Mouse (Mus musculus): ENCODE results near the gene Calml3. TPM values are rescaled to one million over a fixed set of nuclear protein-coding genes. Genes with fewer than 3 reads are reported as not detected.
"Not testable (repeated sequence)": the region's sequence is repeated elsewhere in the genome, so short reads cannot be mapped to it uniquely, and the experiment has no call there.

Gene Calml3
- polyA plus RNA-seq (2016; fragmentation: Nextera tagmentation; extraction: Ambion mirVana), result 0.14 TPM in 1 of 2 replicates, not detected in the other

GRCm38 (mm10) chr13:3804186-3804585 is at the start of gene Calml3:
Gene Calml3 (minus strand): TSS chr13:3804316.
- H3K4me3 ChIP-seq, result no peak within 1 kb of the TSS
- DNase-seq (ENCODE audit: low spot score), result no peak
- no peaks in the 10 kb centered on the region for H3K36me3 ChIP-seq
- WGBS, result 90% methylated on average over 13 of the region's 13 CpGs
- no peaks in the 10 kb centered on the region for H3K4me1 ChIP-seq (replicated peaks)
- H3K27ac ChIP-seq, result no peak within 1 kb of the TSS
- H3K9me3 ChIP-seq, result no peaks in the 10 kb centered on the region
- H3K27me3 ChIP-seq (ENCODE audit: insufficient read depth, poor library complexity, severe bottlenecking), result no peaks in the 10 kb centered on the region

GRCm38 (mm10) chr13:3850330-3850729 is 46.2 kb upstream of the Calml3 start:
- no peak for DNase-seq (ENCODE audit: low spot score)
- H3K27ac ChIP-seq, result no peak overlapping the region
- H3K4me1 ChIP-seq (replicated peaks), result no peaks in the 10 kb centered on the region
- H3K9me3 ChIP-seq, result no peaks in the 10 kb centered on the region
- WGBS, result 86% methylated on average over 1 of the region's 1 CpGs
- no peaks in the 10 kb centered on the region for H3K36me3 ChIP-seq
- H3K27me3 ChIP-seq (ENCODE audit: insufficient read depth, poor library complexity, severe bottlenecking), result no peaks in the 10 kb centered on the region
- H3K4me3 ChIP-seq, result no peak overlapping the region

DNA sequence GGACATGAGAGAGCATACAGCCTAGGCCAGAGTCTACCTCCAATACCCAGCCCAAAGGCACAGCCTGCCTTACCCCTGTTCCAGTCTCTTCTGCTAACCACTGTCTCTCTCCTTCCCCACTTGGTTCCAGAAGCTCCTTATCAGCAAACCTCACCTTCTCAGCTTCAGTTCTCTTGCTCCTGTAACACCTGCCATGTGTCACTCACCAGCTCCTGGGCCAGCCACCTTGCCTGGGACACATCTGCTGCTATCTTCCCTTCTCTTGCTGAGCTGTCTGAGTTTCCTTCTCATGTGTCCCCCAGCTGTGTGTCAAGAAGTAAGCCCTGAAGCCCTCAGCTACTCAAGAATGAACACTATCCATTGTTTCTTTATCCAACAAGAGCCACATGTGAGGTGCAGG is 36.5 kb upstream of the Calml3 start:
- not testable (repeated sequence) for H3K27ac ChIP-seq; H3K36me3 ChIP-seq; DNase-seq (ENCODE audit: low spot score); H3K4me1 ChIP-seq (replicated peaks); H3K4me3 ChIP-seq; H3K27me3 ChIP-seq (ENCODE audit: insufficient read depth, poor library complexity, severe bottlenecking); H3K9me3 ChIP-seq

GRCm38 (mm10) chr13:3837312-3837807 is 33.2 kb upstream of the Calml3 start, which contains the start of gene Calm4:
Gene Calm4 (plus strand): TSS chr13:3837757.
- H3K4me3 ChIP-seq; H3K36me3 ChIP-seq; H3K27me3 ChIP-seq (ENCODE audit: insufficient read depth, poor library complexity, severe bottlenecking); DNase-seq (ENCODE audit: low spot score); H3K9me3 ChIP-seq; H3K4me1 ChIP-seq (replicated peaks); H3K27ac ChIP-seq: not testable (repeated sequence)

GRCm38 (mm10) chr13:3833644-3834043 is 29.5 kb upstream of the Calml3 start:
- not testable (repeated sequence) for H3K4me3 ChIP-seq; H3K9me3 ChIP-seq; H3K36me3 ChIP-seq; H3K4me1 ChIP-seq (replicated peaks); DNase-seq (ENCODE audit: low spot score); H3K27me3 ChIP-seq (ENCODE audit: insufficient read depth, poor library complexity, severe bottlenecking); H3K27ac ChIP-seq

DNA sequence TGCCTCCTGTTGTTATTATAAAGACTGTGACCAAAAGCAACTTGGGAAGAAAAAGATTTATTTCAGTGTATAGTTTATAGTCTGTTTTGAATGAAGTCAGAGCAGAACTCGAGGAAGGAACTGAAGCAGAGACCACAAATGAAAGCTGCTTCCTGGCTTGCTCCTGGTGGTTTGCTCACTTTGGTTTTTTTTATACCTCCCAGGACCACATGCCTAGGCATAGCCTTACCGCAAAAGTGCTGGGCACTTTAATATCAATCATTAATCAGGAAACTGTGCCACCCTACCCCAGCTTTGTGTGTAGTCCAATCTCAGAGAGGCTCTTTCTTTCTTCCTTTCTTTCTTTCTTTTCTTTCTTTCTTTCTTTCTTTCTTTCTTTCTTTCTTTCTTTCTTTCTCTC is 28.3 kb upstream of the Calml3 start:
- Histone ChIP-seq H3K27me3 (ENCODE audit: insufficient read depth, poor library complexity, severe bottlenecking) (no peaks in the 10 kb centered on the region), H3K4me3 (no peak overlapping the region), H3K36me3 (no peaks in the 10 kb centered on the region), H3K9me3 (no peaks in the 10 kb centered on the region), H3K4me1 (replicated peaks) (no peaks in the 10 kb centered on the region), H3K27ac (no peak overlapping the region)
- 74% methylated on average over 2 of the region's 2 CpGs for WGBS
- DNase-seq (ENCODE audit: low spot score), result no peak

- Histone ChIP-seq H3K27ac (no peak overlapping the region), H3K4me3 (no peak overlapping the region), H3K9me3 (no peaks in the 10 kb centered on the region), H3K36me3 (no peaks in the 10 kb centered on the region), H3K4me1 (replicated peaks) (no peaks in the 10 kb centered on the region), H3K27me3 (ENCODE audit: insufficient read depth, poor library complexity, severe bottlenecking) (no peaks in the 10 kb centered on the region)
- 67% methylated on average over 1 of the region's 1 CpGs for WGBS
- no peak for DNase-seq (ENCODE audit: low spot score)
These were observed 27.9 kb upstream of the Calml3 start for GRCm38 (mm10) chr13:3831994-3832393.

DNA sequence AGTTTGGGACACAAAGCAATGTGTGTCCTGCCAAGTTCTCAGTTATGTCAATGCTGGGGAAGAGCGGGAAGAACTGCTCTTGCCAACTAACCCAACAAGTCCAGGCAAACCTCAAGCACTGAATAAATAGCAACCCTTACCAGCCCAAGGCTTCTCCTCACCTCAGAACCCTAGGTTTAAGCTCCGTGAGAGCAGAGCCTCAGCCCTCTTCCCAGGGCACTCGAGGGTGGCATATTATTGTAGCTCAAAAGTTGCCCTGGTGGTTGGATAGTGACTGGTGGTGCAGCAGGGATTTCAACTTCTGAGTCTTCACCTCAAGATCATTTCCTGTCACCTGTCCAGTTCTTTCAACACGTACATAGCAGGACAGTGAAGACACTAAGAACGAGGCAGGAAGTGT is 27.4 kb upstream of the Calml3 start:
- WGBS, result 85% methylated on average over 5 of the region's 5 CpGs
- H3K36me3 ChIP-seq, result no peaks in the 10 kb centered on the region
- H3K27ac ChIP-seq, result no peak overlapping the region
- H3K27me3 ChIP-seq (ENCODE audit: insufficient read depth, poor library complexity, severe bottlenecking), result no peaks in the 10 kb centered on the region
- no peaks in the 10 kb centered on the region for H3K9me3 ChIP-seq
- no peak overlapping the region for H3K4me3 ChIP-seq
- no peak for DNase-seq (ENCODE audit: low spot score)
- no peaks in the 10 kb centered on the region for H3K4me1 ChIP-seq (replicated peaks)

GRCm38 (mm10) chr13:3825726-3826125 is 21.6 kb upstream of the Calml3 start:
- Histone ChIP-seq H3K4me3 (no peak overlapping the region), H3K36me3 (no peaks in the 10 kb centered on the region), H3K4me1 (replicated peaks) (no peaks in the 10 kb centered on the region), H3K27me3 (ENCODE audit: insufficient read depth, poor library complexity, severe bottlenecking) (no peaks in the 10 kb centered on the region), H3K27ac (no peak overlapping the region), H3K9me3 (no peaks in the 10 kb centered on the region)
- DNase-seq (ENCODE audit: low spot score), result no peak

DNA sequence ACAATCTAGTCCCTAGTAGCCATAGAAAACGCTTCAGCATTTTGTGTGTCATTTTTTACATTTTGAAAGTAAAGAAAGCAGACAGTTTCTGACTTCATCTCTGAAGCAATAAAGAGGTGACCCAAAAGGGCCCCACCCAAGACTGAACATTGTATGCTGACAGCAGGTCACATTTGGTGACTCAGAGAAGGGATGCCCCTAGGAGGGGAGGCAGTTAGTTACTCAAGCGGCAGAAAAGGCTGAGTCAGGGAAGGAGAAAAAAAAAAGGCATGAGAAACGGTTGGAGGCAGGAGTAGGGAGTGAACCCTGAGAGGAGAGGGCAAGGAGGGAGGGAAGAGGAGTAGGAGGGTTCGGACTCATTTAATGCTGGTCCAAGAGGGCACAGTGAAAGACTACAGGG is 18.0 kb upstream of the Calml3 start:
- Histone ChIP-seq H3K4me3 (no peak overlapping the region), H3K4me1 (replicated peaks) (no peaks in the 10 kb centered on the region), H3K36me3 (no peaks in the 10 kb centered on the region), H3K27me3 (ENCODE audit: insufficient read depth, poor library complexity, severe bottlenecking) (no peaks in the 10 kb centered on the region), H3K9me3 (no peaks in the 10 kb centered on the region), H3K27ac (no peak overlapping the region)
- DNase-seq (ENCODE audit: low spot score), result no peak
- WGBS, result 60% methylated on average over 4 of the region's 4 CpGs

DNA sequence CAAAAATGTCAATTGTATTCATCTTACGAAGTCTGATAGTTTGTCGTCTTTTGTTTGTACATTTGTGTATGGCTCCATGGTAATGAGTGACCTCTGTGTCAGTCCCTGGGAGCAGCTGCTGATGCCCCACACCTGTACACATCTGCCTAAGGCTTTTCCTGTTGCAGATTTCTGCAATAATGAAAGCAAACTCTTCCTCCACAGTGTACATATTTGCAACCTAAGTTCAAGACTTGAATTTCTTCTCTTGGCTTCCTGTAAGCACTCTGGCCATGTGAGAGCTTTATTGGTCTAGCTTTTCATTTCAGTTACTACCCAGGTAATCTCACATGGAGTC is 14.6 kb upstream of the Calml3 start:
- Histone ChIP-seq H3K4me3 (no peak overlapping the region), H3K27ac (no peak overlapping the region), H3K9me3 (no peaks in the 10 kb centered on the region), H3K36me3 (no peaks in the 10 kb centered on the region), H3K27me3 (ENCODE audit: insufficient read depth, poor library complexity, severe bottlenecking) (no peaks in the 10 kb centered on the region), H3K4me1 (replicated peaks) (no peaks in the 10 kb centered on the region)
- WGBS, result 94% methylated on average over 2 of the region's 2 CpGs
- no peak for DNase-seq (ENCODE audit: low spot score)

DNA sequence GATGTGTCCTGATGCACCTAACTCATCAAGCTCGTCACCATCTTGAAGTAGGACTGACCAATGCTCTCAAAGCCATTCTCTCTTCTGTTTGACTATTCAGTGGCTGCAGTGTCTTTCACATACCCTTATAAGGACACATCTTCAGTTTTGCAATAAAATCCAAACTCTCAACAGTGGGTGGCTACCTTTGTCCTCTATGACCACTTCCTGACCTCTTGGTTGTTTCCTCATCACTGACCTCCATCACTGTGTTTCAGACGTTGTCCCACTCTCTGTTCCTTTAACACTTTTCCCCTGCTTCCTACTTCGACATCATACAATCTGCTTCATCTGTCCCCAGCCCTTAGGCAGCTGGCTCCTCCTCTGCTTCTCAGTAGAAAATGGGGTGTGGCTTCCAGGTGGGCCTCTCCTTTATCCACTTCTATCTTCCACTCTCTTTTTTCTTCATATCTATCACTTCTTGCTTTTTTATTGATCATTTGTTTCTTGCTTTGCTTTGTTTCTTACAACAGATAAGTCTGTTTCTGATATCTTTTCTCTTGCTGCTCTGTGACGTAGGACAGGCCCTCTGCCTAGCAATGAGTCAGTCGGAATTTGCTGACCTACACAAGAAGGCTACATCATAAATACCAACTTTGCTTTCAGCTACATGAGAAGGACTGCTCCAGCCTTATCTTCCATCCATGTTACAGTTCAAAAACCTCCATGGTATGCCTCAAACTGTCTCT is 14.1 kb upstream of the Calml3 start:
- 85% methylated on average over 5 of the region's 5 CpGs for WGBS
- H3K27me3 ChIP-seq (ENCODE audit: insufficient read depth, poor library complexity, severe bottlenecking), result no peaks in the 10 kb centered on the region
- H3K4me1 ChIP-seq (replicated peaks), result no peaks in the 10 kb centered on the region
- H3K9me3 ChIP-seq, result no peaks in the 10 kb centered on the region
- no peaks in the 10 kb centered on the region for H3K36me3 ChIP-seq
- no peak overlapping the region for H3K27ac ChIP-seq
- no peak for DNase-seq (ENCODE audit: low spot score)
- no peak overlapping the region for H3K4me3 ChIP-seq

GRCm38 (mm10) chr13:3807131-3807827 is 3.2 kb upstream of the Calml3 start:
- 0 out of 2 replicates have a peak, but pooled peaks cover 2% of the 10 kb centered on the region for H3K9me3 ChIP-seq
- H3K27ac ChIP-seq, result no peak overlapping the region
- no peaks in the 10 kb centered on the region for H3K36me3 ChIP-seq
- no peak overlapping the region for H3K4me3 ChIP-seq
- no peaks in the 10 kb centered on the region for H3K27me3 ChIP-seq (ENCODE audit: insufficient read depth, poor library complexity, severe bottlenecking)
- 82% methylated on average over 7 of the region's 7 CpGs for WGBS
- no peaks in the 10 kb centered on the region for H3K4me1 ChIP-seq (replicated peaks)
- no peak for DNase-seq (ENCODE audit: low spot score)
